Mouse (Mus musculus): Measurements from ENCODE around the gene Art4.

The Art4 gene

GRCm38 (mm10) chr6:136857186-136857872, at the start of gene Art4:
Gene Art4, minus strand, starts transcription at chr6:136857733.
- peak; percentile 36 for DNase-seq

DNA sequence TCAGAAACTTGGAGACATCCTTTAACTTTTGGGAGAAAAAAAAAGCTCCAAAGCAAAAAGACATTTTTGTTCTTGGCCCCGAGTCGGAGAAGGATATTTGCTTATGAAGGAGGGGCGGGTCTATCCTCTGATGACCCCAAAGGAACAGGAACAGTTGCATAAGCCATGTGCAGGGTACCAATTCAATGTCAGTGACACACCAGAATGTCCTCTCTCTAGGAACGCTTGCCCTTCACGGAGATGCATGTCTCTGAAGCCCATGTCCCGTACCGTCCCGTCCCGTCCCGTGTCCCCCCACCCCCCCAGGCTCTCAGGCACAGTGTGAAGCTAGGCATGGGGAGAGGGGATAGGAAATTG, 49.4 kb upstream of the Art4 start:
- DNase-seq: peak; percentile 61

DNA sequence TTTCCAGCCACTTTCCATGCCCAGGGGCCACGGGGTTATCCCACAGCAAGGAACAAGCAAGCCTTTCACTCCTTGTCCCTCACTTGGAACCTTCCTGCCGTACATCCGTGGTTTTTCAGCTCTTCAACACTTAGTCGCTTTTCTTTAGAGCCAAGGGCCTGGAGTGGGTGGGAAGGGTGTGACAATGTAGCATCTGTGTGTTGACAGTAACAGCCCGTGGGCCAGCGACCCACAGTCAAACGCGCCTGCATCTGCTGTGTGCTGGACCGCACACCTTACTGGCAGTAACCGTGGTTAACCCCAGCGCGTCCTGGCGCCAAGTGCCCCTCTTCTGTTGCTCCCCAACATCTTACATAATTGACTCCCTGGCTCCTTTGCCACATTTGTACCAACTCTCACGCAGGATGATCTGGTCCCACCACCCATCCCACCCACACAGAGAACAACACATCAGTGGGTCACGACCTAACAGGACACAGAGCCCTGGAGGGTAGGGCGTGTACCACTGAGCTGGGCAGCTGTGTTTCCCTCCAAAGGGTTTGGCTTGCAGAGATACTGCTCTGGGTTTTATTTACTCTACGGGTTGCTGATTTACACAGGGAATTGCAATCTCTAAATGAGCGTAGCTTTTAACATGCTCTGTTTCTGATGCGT, 48.9 kb upstream of the Art4 start:
- no peak for DNase-seq

DNA sequence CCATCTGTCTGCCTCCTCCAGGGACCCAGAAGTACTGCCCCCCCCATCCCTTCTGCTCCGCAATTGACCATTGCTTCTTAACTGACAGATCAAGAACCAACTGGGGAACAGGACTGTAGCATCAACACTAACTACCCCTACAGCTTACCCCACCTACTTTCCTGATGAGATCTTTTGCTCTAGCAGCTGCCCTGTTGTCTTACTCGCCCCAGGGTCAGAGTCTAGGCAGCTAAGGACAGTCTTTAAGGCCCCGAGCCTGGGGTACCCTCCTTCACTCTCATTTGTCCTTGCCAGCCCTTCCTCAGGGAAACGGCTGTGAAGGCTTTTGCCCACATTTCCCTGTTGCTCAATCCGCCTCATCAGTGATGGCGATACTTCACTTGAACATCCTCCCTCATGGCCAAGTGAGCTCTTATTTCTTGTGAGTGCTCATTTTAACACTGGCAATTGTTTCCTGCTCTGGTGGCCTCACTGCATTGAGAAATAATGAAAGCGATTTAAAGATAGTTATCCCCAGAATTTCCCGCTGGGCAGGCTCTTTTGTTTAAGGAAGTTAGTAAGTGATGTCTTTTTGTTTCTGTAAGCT, 46.4 kb upstream of the Art4 start:
- no peak for DNase-seq

- DNase-seq: no peak
These were observed 45.0 kb upstream of the Art4 start for GRCm38 (mm10) chr6:136902527-136902926.

DNA sequence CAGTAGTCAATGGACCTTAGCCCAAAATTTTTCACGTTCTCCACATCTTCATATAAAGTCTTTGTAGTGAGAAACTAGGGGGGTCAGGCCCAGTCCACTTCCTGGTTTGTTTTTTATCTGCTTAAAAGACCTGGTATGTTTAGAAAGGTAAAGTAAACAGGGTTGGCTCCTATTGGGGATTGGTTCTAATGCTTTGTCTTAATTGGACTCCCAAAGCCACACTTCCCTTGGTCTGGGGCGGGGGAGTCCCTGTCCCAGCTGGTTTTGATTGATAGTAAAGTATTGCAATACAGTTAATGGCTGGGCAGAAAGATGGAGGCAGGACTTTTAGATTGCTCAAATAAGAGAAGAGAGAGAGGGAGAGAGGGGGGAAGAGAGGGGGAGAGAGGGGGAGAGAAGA, 43.5 kb upstream of the Art4 start:
- no peak for DNase-seq

DNA sequence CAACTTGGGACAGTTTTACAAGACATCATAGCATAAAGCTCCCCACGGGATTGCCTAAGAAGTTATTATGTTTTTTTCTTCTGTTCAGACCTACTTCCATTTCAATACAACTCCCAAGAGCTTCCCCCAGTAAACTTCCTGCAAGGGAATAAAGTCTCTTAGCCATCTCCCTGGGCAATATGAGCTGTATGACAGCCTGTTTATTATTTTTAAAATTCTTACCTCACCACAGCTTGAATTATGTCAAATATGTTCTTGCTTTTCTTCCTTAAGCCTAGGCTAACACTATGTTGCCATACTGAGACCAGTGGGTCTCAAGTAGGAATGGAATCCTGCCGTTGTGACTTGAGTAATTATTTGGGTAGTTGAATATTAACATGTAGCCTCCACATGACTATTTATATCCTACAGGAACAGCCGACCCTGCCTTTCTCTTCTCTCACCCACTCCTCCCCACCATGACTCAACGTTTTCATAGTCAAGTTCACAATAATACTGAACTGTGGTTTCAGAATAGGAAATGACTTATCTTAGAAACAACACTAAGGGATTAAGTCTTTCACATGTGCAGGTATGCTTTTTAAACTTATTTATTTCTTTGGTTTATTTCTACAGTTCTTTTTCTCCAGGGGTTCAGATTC, 43.0 kb upstream of the Art4 start:
- no peak for DNase-seq

DNA sequence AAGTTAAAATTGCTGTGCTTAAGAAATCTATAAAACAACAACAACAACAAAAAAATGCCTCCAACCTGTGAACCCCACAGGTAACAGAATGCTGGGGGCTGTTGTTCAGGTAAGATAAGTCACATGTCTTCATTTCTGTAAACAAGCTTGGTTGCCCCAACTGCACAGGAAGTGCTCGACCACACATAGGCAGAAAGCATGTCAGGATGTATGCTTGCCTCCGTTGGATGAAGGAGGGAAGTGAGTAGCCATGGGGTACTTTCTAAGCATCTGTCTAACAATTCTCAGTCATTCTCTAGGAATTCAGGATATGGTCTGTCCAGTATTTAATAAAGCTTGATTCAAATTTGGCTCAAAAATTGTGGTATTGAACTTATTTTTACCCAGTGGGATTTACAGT, 41.4 kb upstream of the Art4 start:
- no peak for DNase-seq

DNA sequence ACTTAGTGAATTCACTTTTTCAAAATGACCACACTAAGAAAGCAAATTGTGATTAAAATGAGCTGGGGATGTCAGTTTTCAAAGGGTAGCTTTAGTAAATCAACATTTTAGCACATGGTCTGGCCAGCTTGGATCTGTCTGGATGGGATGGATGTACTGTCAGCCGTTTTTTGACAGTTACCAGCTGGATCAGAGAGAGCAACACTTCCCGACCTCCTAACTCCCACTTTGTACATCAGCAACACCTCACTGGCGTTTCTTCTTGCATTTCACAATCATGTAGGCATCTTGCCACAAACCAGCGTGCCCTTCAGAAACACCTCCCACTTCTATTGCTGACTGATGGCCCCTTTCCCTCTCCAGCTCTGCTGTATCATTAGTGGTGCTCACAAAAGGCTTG, 40.7 kb upstream of the Art4 start:
- peak; percentile 56 for DNase-seq

DNA sequence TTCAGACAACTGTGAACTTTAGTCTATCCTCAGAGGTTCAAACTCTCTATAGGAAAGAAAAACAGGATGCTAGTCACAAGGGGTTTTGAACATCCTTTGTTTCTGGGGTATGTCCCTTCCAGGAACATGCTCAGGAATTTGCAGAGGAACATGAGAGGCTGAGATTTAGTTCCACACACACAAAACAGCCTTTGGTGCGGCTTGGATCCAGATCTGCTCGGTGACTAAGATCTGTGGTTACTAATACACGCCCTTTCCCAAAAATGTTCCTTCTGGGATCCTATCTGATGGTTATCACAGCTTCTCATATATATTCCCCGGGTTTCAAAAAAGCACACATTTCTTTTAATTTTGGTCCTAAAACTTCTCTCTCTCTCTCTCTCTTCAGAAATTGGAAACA, 40.3 kb upstream of the Art4 start:
- DNase-seq: no peak

GRCm38 (mm10) chr6:136894532-136895339, 37.2 kb upstream of the Art4 start:
- peak; percentile 63 for DNase-seq

GRCm38 (mm10) chr6:136892002-136892401, 34.5 kb upstream of the Art4 start:
- DNase-seq: no peak

- no peak for DNase-seq
These were observed 32.0 kb upstream of the Art4 start for GRCm38 (mm10) chr6:136889554-136889953.

DNA sequence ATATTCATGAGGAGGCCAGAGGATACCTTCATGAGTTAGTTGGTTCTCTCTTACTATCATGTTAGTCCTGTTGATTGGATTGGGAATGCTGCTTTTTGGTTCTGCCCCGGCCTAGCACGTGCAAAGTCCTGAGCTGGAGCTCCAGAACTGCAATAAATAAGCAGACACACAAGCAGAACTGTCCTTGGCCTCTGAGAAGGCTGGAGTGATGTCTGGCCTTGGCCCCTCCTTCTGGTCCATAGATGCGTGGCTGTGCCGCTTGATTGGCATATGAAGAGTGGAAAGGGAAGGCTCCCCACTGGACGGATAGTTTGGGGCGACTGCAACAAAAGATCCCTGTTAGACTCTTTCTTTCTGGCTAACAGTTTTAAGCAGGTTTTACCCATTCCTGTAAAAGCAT, 31.5 kb upstream of the Art4 start:
- no peak for DNase-seq

- DNase-seq: peak; percentile 84
These were observed 30.3 kb upstream of the Art4 start for GRCm38 (mm10) chr6:136887854-136888253.

- DNase-seq: peak; percentile 60
These were observed 27.2 kb upstream of the Art4 start for GRCm38 (mm10) chr6:136884766-136885165.

DNA sequence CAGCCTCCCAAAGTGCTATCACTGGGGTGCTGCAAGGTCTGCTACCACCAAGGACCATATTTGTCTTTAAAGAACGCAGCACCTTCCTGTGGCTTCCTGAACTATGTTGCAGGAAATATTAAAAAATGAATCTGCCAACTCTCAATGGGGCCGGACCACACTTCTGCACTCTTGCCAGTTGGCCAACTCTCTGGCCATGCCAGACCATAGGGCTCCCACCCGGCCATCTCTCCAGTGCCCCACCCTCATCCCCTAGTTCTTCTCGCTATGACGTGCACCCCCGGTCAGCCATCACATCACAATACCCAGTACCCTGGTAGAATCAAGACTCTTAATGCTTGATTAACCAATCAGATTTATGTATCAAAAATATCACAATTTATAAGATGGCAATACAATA, 26.4 kb upstream of the Art4 start:
- DNase-seq: no peak

- peak; percentile 50 for DNase-seq
These were observed 25.9 kb upstream of the Art4 start for GRCm38 (mm10) chr6:136883431-136883915.

DNA sequence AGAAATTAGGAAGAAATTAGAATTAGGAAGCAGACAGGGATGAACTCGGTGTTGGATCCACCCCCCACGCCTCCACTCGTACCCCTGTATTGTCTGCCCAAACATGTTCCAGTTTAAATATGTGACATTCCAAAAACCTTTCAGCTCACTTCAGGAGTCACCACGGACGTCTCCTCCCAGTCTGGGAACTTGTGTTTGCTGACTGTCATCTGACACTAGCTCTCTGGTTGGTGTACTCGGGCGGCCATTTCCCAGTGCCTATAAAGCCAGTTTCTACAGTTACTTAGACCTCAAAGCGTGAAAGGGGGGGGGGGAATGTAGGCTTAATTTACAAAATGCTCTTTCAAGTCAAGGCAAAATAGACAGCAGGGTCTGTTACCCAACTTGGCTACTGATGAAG, 24.1 kb upstream of the Art4 start:
- no peak for DNase-seq

DNA sequence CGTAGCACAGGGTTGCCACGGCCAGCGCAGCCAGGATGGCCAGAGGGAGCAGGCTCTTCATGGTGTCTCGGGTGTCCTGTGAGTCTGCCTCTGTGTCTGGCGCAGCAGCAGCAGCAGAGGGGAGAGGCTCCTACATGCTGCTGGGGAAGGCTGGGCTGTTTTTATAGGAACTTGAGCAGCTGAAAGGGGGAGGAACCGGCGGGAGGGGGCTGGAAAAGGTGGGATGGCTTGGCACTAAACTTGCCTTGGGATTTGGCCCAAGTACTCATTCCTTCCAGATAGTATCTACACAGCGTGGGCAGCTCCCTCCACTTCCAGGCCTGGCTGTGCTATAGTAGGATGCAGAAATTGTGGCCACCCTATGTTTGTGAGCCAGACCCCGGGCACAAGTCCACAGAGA, 18.1 kb upstream of the Art4 start, which contains the start of gene Mgp:
Mgp (minus strand) TSS at position 154 of the 400 bp plus-strand sequence.
- peak; percentile 53 for DNase-seq

- DNase-seq: no peak
These were observed 17.1 kb upstream of the Art4 start for GRCm38 (mm10) chr6:136874599-136874998.

DNA sequence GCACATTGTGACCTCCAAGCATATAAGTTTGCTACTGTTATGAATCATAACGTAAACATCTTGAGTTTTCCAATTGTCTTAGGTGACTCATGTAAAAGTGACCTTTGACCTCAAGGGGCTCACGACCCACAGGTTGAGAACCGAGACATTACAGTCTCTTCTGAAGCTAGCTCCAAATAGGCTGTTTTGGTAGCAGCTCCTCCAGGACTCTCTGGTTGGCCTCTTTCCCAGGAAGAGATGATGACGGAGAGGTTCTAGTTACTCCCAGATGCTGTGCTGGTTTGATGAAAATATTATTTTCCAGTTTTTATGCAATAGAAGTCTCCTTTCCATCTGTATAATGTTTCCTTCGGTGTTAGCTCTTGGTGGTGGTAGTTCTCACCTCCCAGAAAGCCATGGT, 11.4 kb upstream of the Art4 start:
- DNase-seq: no peak

DNA sequence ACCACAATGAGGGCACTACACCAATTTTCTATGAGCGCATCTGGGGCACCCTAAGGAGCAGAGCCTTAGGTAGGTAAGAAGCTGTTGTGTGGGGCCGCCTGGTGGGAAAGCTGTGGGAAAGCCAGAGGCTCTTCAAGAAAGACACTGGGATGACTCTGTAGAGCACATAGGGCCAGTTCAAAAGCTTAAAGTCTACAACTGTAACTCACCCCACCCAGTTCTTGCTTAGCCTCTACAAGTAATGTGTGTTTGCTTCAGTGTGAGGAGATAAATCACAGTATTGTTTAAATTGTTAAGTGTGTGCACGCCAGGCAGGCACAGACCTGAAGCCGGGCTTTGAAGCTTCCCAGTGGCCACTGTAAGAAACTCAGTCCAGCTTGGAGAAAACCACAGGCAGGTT, 8.6 kb upstream of the Art4 start:
- no peak for DNase-seq
